Mouse (Mus musculus): ENCODE measurements around the gene Gnao1.

DNA sequence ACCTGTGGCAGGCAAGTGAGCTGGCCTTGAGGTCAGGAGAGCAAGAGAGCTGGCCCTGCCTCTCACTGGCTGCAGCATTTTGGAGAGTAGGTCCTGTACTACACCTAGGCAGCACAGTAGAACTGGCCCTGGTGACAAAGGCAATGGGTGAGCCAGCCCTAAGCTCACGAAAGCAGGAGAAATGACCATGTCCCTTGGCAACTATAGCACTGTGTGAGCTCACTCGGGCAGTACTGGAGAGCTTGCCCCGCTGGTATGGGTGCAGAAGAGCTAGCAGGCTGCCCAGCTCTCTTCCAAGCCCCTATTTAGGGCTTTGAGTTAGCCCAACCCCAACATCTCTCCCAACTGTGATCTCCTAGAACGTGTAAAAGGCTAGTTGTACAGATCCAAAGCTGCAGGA, 68.6 kb downstream of the Gnao1 start:
- TF ChIP-seq CTCF (IDR thresholded peaks at IDR 0.05; ENCODE audit: low read depth): no peak
- TF ChIP-seq EP300 (optimal IDR thresholded peaks at IDR 0.05): no peak

Data from stomach, postnatal 0 days (tissue).